Mouse (Mus musculus) kidney, postnatal 0 days (tissue): ENCODE data around the gene Prps1l1. TPM values are rescaled to one million over a fixed set of nuclear protein-coding genes. Genes with fewer than 3 reads are reported as not detected.

Experiments used
- ATAC-seq: fragments of 200-750 bp; cut with Nextera tagmentation; replicated peaks from 2 replicates; pipeline ENCODE4 v1.8.0; 2017; ENCODE audit warnings: low read depth, moderate number of reproducible peaks, moderate TSS enrichment, moderate library complexity; ENCODE audit not compliant: low FRiP score
- DNase-seq: peaks from one replicate; pipeline ENCODE4 v3.0.0-alpha.2; 2016; ENCODE audit warnings: low spot score
- H3K27ac ChIP-seq: fragments of 300-500 bp; sonication (generic); 2 replicates; pipeline ENCODE4 v1.5.1; 2014; ENCODE audit warnings: mild to moderate bottlenecking
- H3K27me3 ChIP-seq: fragments of 300-500 bp; sonication (generic); 2 replicates; pipeline ENCODE4 v1.6.1; 2014; ENCODE audit warnings: low read length, mixed read lengths; ENCODE audit not compliant: insufficient read depth
- H3K36me3 ChIP-seq: fragments of 300-500 bp; sonication (generic); 2 replicates; pipeline ENCODE4 v1.6.1; 2014; ENCODE audit warnings: low read length, mixed read lengths; ENCODE audit not compliant: insufficient read depth
- H3K4me1 ChIP-seq: fragments of 300-500 bp; sonication (generic); replicated peaks from 2 replicates; pipeline ENCODE4 v1.6.1; 2014; ENCODE audit warnings: antibody characterized with exemption, low read length, mixed read lengths; ENCODE audit not compliant: insufficient read depth
- H3K4me2 ChIP-seq: fragments of 300-500 bp; sonication (generic); 2 replicates; pipeline ENCODE4 v1.6.1; 2014; ENCODE audit warnings: mild to moderate bottlenecking, low read length, moderate library complexity, mixed read lengths
- H3K4me3 ChIP-seq: fragments of 300-500 bp; sonication (generic); replicated peaks from 2 replicates; pipeline ENCODE4 v1.5.1; 2014; ENCODE audit warnings: low read depth, low read length
- H3K9ac ChIP-seq: fragments of 300-500 bp; sonication (generic); 2 replicates; pipeline ENCODE4 v1.6.1; 2014; ENCODE audit warnings: low read depth, low read length
- H3K9me3 ChIP-seq: fragments of 300-500 bp; sonication (generic); replicated peaks from 2 replicates; pipeline ENCODE4 v1.6.1; 2016; ENCODE audit warnings: low read length, inconsistent platforms, mixed read lengths
- CTCF ChIP-seq: IDR thresholded peaks from 2 replicates; pipeline ENCODE4 v1.5.1; 2016; ENCODE audit warnings: antibody characterized with exemption, low read depth, mild to moderate bottlenecking, moderate library complexity
- WGBS: fragments of 180-500 bp; shearing (Covaris S2); extraction: QIAGEN DNeasy Blood & Tissue Kit; methylation state at CpG from one replicate; pipeline ENCODE4 v1.1.7; 2014; 5-methylcytosine and 5-hydroxymethylcytosine counted together
- polyA plus RNA-seq: library from polyadenylated mRNA; unstranded; fragments of >200 nt; fragmentation: Nextera tagmentation; extraction: Ambion mirVana; gene quantifications from 2 replicates; pipeline ENCODE4 v1.2.1, GENCODE M21; 2015

Prps1l1 gene
- polyA plus RNA-seq, 1 experiment from 2014 or later: not detected

GRCm38 (mm10) chr12:34990387-34990786, 5.8 kb downstream of the Prps1l1 start:
- Histone ChIP-seq H3K4me3 (no peak overlapping the region), H3K27me3 (no peaks in the 10 kb centered on the region), H3K9ac (no peak overlapping the region), H3K4me1 (no peaks in the 10 kb centered on the region), H3K9me3 (no peaks in the 10 kb centered on the region), H3K27ac (no peak overlapping the region), H3K4me2 (no peak overlapping the region), H3K36me3 (no peaks in the 10 kb centered on the region)
- no peak for ATAC-seq
- WGBS: 89% methylated on average over 4 of the region's 4 CpGs
- no peak for TF ChIP-seq CTCF
- no peak for DNase-seq

- H3K4me1 ChIP-seq: no peaks in the 10 kb centered on the region
- no peaks in the 10 kb centered on the region for H3K36me3 ChIP-seq
- H3K9me3 ChIP-seq: no peaks in the 10 kb centered on the region
- no peak overlapping the region for H3K4me3 ChIP-seq
- no peak for TF ChIP-seq CTCF
- no peaks in the 10 kb centered on the region for H3K27me3 ChIP-seq
- DNase-seq: no peak
- no peak overlapping the region for H3K9ac ChIP-seq
- ATAC-seq: no peak
- 73% methylated on average over 2 of the region's 2 CpGs for WGBS
- no peak overlapping the region for H3K4me2 ChIP-seq
- no peak overlapping the region for H3K27ac ChIP-seq
Measured at GRCm38 (mm10) chr12:34991900-34992299, 7.3 kb downstream of the Prps1l1 start.

- TF ChIP-seq CTCF: no peak
- Histone ChIP-seq H3K36me3 (no peaks in the 10 kb centered on the region), H3K4me1 (no peaks in the 10 kb centered on the region), H3K9ac (no peak overlapping the region), H3K27ac (no peak overlapping the region), H3K4me2 (no peak overlapping the region), H3K4me3 (no peak overlapping the region), H3K9me3 (no peaks in the 10 kb centered on the region), H3K27me3 (no peaks in the 10 kb centered on the region)
- no peak for DNase-seq
- WGBS: 69% methylated on average over 3 of the region's 3 CpGs
- no peak for ATAC-seq
Measured at GRCm38 (mm10) chr12:34997597-34998182, 13.1 kb downstream of the Prps1l1 start.

GRCm38 (mm10) chr12:34998778-34999467, 14.4 kb downstream of the Prps1l1 start:
- Histone ChIP-seq H3K27me3 (no peaks in the 10 kb centered on the region), H3K36me3 (no peaks in the 10 kb centered on the region), H3K4me2 (no peak overlapping the region), H3K4me3 (no peak overlapping the region), H3K9me3 (no peaks in the 10 kb centered on the region), H3K27ac (no peak overlapping the region), H3K9ac (no peak overlapping the region), H3K4me1 (no peaks in the 10 kb centered on the region)
- no peak for DNase-seq
- no peak for ATAC-seq
- TF ChIP-seq CTCF: no peak
- 36% methylated on average over 12 of the region's 12 CpGs for WGBS

GRCm38 (mm10) chr12:35000323-35000722, 15.8 kb downstream of the Prps1l1 start:
- Histone ChIP-seq H3K4me2 (no peak overlapping the region), H3K4me3 (no peak overlapping the region), H3K27ac (no peak overlapping the region), H3K9me3 (no peaks in the 10 kb centered on the region), H3K27me3 (no peaks in the 10 kb centered on the region), H3K36me3 (no peaks in the 10 kb centered on the region), H3K4me1 (no peaks in the 10 kb centered on the region), H3K9ac (no peak overlapping the region)
- 56% methylated on average over 4 of the region's 4 CpGs for WGBS
- ATAC-seq: no peak
- no peak for DNase-seq
- no peak for TF ChIP-seq CTCF

- no peak overlapping the region for H3K27ac ChIP-seq
- no peaks in the 10 kb centered on the region for H3K9me3 ChIP-seq
- H3K4me2 ChIP-seq: no peak overlapping the region
- H3K27me3 ChIP-seq: no peaks in the 10 kb centered on the region
- H3K36me3 ChIP-seq: no peaks in the 10 kb centered on the region
- H3K4me3 ChIP-seq: no peak overlapping the region
- H3K4me1 ChIP-seq: no peaks in the 10 kb centered on the region
- DNase-seq: no peak
- no peak for ATAC-seq
- TF ChIP-seq CTCF: no peak
- no peak overlapping the region for H3K9ac ChIP-seq
Measured at GRCm38 (mm10) chr12:35005748-35006147, 21.2 kb downstream of the Prps1l1 start.
